Mouse (Mus musculus) megakaryocyte, embryonic 14.5 days (primary cell): ENCODE measurements around the gene Gstp2.

Experiments
- FLI1 ChIP-seq: IDR thresholded peaks from 2 replicates; pipeline ENCODE4 v1.6.1; 2012; ENCODE audit warnings: low read length, inconsistent platforms, mixed read lengths
- GATA1 ChIP-seq: IDR thresholded peaks from 3 replicates; pipeline ENCODE4 v1.6.1; 2012; ENCODE audit warnings: mixed read lengths, low read length, inconsistent platforms, borderline replicate concordance

DNA sequence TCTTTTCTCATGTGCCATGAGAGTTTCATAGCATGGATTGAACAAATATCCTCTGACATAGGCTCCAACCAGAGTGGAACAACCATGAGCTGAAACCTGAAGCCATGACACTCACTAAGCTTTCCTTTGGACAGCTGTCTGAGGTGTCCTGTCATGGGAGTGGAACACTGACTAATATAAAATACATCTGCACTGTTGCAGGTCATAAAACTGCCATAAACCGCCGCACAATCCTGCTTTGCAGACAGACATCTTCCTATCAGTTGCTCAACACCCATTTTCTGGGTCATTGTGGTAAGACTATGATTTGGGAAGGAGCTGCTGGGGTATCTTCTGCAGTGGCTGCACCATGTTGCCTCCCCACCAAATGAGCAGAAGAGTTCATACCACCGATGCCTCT lies 46.9 kb upstream of the Gstp2 start:
- TF ChIP-seq FLI1: no peak
- TF ChIP-seq GATA1: no peak
